Mouse (Mus musculus): ENCODE measurements around the gene Pon1. TPM values are rescaled to one million over a fixed set of nuclear protein-coding genes. Genes with fewer than 3 reads are reported as not detected.

Gene Pon1
- total RNA-seq, 2 experiments from 2014 or later, result not detected

DNA sequence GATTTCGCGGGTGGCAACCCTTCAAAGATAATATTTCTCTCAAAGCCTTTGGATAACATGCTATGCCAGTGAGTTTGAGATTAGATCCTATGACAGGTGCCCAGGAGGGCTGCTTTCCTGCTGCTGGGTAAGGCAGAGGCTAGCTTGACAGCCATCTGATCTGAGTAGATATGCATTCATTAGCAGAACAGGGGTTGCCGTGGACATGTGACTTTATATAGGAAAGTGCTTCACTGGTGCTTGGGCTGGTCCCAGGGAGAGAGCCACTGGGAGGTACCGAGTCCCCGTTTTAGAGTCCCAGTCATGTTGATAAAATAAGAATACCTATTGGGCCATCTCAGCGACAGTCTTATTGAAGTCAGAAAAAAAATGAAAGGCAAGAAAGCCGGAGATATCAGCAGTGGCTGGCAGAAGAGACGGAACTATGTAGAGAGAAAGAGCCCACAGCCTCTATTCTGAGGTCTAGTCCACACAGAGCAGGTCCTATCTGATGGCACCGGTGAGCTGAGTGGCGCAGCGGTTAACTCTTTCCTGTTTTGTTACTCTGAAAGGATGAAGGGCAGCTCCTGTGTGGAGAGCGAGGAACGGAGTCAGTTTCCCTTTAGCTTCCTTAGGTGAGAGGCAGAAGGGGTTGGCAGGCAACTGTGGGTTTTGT is 46.1 kb downstream of the Pon1 start:
- ATAC-seq (replicated peaks; ENCODE audit: low FRiP score, low TSS enrichment, poor library complexity, severe bottlenecking), result peak; percentile 82

DNA sequence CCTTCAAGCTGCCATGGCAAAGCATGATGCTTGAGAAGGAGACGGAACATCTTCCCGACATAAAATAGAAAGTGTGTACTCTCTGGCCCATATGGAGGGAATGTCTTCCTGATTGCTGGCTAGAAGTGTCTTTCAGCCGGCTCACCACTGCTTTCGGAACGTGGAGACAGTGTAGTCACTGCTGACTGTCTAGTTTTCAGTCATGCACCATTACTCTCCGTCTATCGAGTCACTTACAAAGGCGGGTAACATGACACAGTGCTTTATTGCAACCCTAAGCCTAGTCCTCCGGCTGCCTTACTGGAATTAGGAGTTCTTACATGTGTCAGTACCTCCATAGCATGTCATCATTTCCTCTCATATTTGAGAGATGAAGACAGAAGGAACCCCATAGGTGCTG is 54.1 kb downstream of the Pon1 start:
- no peak for ATAC-seq (replicated peaks; ENCODE audit: low FRiP score, low TSS enrichment, poor library complexity, severe bottlenecking)

DNA sequence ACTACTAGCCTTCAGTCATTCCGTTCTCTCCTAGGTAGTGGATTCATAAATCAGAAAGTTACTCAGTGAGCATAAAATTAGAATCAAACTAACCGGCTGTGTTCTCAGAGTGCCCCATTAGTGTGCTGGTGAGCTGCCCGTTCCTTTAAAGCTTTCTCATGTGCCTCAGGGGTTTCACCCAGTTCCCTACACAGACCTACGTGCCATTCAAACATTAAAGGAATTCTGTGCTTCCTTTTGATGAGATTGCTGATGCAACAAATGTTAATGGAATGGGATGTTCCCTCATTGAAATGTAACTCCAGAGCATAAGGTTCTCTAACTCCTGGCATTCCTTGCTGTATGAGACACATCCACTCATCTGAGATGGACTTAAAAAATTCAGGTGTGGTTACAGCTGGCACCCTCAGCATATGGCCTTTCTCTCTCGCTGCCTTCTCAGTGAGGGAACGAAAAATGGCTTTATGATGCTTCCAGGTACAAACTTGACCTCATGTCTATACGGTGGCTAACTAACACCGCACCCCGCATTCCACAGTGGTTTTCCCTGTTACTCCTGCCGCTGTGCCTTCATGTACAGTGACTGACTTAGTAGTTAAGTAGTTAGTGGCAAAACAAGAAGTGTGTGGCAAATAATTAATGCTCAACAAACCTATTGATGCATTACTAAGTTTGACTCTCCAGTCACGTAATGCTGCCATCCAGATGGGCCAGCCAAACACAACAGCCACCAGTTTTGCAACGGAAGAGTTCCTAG is 54.7 kb downstream of the Pon1 start:
- ATAC-seq (replicated peaks; ENCODE audit: low FRiP score, low TSS enrichment, poor library complexity, severe bottlenecking), result no peak

DNA sequence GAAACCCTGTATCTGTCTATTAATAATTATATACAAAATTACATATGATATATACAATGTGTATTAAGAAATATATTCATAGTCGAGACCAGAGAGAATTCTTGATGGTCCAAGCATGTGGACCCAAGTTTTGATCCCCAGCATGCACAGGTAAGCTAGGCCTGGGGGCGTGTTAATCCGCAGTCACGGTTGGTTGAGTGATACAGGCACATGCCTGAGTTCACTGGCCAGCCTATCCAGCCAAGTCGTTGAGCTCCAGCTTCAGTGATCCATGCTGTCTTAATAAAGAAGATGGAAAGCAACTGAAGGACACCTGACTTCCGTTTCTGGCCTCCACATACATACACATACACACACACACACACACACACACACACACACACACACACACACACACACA is 57.7 kb downstream of the Pon1 start:
- no peak for ATAC-seq (replicated peaks; ENCODE audit: low FRiP score, low TSS enrichment, poor library complexity, severe bottlenecking)

DNA sequence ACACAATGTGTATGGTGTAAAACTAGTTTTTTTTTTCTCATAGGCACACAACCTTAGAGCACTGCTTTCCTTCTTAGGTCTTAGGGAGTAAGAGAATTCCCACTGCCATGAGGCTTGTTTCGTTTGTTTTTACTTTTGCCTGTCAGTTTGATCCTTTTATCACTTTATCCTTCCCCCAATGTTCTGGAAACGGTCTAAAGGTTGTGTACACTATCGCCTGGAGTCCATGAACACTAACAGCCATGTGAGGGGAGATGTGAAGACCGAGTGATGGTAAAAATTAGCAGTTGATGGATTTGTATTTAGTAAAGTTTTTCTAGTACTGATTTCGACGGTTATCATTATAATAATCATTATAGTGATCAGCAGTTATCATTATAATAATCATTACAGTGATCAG is 58.8 kb downstream of the Pon1 start:
- no peak for ATAC-seq (replicated peaks; ENCODE audit: low FRiP score, low TSS enrichment, poor library complexity, severe bottlenecking)

DNA sequence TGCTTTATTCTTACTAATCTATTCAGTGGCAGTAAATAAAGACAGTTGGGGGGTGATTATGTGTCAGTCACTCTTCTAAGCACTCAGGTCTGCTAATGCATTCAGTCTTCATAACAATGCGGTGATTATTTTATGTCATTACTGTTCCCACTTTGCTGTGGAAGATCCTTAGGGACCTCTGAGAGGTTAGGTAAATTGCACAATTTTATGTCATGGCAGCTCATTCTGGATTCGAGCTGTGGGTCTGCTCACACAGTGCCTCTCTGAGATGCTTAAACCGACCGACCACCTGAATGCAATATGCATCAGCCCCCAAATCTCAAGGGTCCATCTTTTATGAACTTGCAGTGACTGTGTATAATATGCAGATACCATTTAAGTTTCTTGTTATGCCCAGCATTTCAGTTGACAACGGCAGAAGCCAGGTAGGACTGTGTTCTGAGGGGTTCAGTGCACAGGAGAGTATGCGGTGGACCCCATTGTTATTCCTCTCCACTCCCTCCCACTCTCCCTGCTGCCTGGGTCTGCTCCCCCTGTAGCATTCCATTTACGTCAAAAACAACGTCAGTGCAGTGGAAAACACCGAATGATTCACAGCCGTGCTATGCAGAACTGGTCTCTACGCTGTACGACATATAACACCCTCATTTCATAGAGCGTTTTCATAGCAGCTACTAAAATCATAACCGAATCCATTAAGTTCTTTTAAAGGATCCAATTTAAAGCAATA is 64.2 kb downstream of the Pon1 start:
- no peak for ATAC-seq (replicated peaks; ENCODE audit: low FRiP score, low TSS enrichment, poor library complexity, severe bottlenecking)

DNA sequence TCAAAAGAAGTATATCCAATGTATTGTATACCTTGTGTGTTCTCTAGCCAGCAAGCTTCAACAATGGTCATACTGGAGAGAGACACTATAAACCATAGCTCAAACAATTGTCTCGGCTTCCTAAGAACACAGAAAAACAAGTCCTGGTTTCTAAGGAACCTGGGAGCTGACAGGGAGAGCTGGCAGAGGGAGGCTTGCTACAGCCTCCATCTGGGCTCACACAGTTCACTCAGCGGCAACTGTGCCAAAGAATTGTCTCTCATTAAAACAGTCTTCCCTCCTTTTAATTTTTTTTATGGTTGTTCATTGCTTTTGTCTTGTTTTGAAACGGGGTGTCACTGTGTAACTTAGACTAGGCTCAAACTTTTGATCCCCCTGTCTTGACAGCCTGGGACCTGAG is 73.5 kb downstream of the Pon1 start:
- ATAC-seq (replicated peaks; ENCODE audit: low FRiP score, low TSS enrichment, poor library complexity, severe bottlenecking), result no peak

DNA sequence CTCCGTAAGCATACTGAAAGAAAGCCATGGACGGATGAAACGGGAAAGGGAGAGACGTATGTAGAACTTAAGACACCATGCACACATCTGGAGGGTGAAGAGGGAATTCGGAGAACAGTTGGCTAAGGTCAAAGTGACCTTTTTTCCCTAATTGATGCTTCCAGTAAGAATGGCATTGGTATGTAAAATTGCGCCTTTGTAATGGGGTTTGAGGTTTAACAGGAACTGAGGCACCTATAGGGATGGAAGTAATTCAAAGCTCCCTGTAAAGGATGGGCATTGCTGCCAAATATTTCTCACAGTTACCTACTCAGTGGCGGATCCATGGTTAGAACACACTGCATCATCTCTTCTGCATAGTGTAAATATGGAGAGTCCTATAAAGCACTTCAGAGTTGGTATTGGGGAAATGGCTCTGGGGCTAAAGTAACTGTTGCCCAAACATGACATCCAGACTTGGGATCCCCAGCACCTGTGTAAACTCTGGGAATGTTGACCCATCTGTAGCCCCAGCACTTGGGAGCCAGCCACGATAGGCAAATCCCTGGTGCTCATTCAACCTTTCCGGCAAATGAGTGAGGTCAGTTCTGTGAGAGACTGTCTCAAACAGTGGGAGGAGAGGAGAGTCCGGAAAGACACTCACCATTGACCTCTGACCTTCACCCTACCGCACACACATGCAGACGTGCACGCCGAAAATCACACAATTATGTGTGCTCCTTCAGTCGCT is 74.4 kb downstream of the Pon1 start:
- ATAC-seq (replicated peaks; ENCODE audit: low FRiP score, low TSS enrichment, poor library complexity, severe bottlenecking), result no peak

Other genes starting within 250 kb of the Pon1 start
- gene Pon3, start 62.3 kb upstream of the Pon1 start, total RNA-seq (2014; fragmentation: Nextera tagmentation), result 8.6 and 12.8 TPM in 2 replicates
- gene Pon3, start 62.3 kb upstream of the Pon1 start, total RNA-seq (2017), result 15.5 and 21.1 TPM in 2 replicates
- gene Pon2, start 104.5 kb upstream of the Pon1 start, total RNA-seq (2014; fragmentation: Nextera tagmentation), result 72.9 and 111 TPM in 2 replicates
- 38.7 and 44.5 TPM in 2 replicates for gene Pon2, start 104.5 kb upstream of the Pon1 start, total RNA-seq (2017)
- gene Asb4, start 189.4 kb upstream of the Pon1 start, total RNA-seq (2014; fragmentation: Nextera tagmentation), result not detected in 2 replicates
- not detected in 2 replicates for gene Asb4, start 189.4 kb upstream of the Pon1 start, total RNA-seq (2017)

All from megakaryocyte-erythroid progenitor cell, adult 5-6 weeks (primary cell).